Mouse (Mus musculus) liver, embryonic 14.5 days (tissue): ENCODE data around the gene Fau. TPM values are rescaled to one million over a fixed set of nuclear protein-coding genes. Genes with fewer than 3 reads are reported as not detected.

ENCODE experiments used
- ATAC-seq: fragments of 200-750 bp; cut with Nextera tagmentation; 2 replicates; pipeline ENCODE4 v1.8.0; 2017; ENCODE audit warnings: moderate number of reproducible peaks, mild to moderate bottlenecking, moderate library complexity; ENCODE audit not compliant: insufficient read depth
- DNase-seq, 3 experiments: peaks; one replicate each; pipeline ENCODE4 v3.0.0-alpha.2; 2012 to 2013; ENCODE audit warnings: low read depth in 3 of 3, low spot score in 3 of 3
- H3K27ac ChIP-seq: fragments of 300-500 bp; sonication (generic); 2 replicates; pipeline ENCODE4 v1.5.1; 2014; ENCODE audit warnings: moderate library complexity, mild to moderate bottlenecking, control low read depth, inconsistent platforms
- H3K27me3 ChIP-seq: fragments of 300-500 bp; sonication (generic); 2 replicates; pipeline ENCODE4 v1.6.1; 2014; ENCODE audit warnings: mild to moderate bottlenecking, low read length, moderate library complexity; ENCODE audit not compliant: control insufficient read depth, insufficient read depth
- H3K36me3 ChIP-seq: fragments of 300-500 bp; sonication (generic); replicated peaks from 2 replicates; pipeline ENCODE4 v1.6.1; 2014; ENCODE audit warnings: low read depth; ENCODE audit not compliant: control insufficient read depth, insufficient read depth
- H3K4me1 ChIP-seq, 2 experiments: fragments of 200-500 bp in 1 of 2; fragments of 300-500 bp in 1 of 2; sonication (generic) in 1 of 2; replicated peaks; 2 replicates each; pipeline ENCODE4 v1.6.1; 2012 to 2014; ENCODE audit warnings: antibody characterized with exemption in 1 of 2, inconsistent platforms in 1 of 2, low read length in 1 of 2; ENCODE audit not compliant: control insufficient read depth in 2 of 2, insufficient read depth in 2 of 2
- H3K4me2 ChIP-seq: fragments of 300-500 bp; sonication (generic); 2 replicates; pipeline ENCODE4 v1.6.1; 2014; ENCODE audit warnings: low read depth, mild to moderate bottlenecking, control low read depth, moderate library complexity
- H3K4me3 ChIP-seq, 2 experiments: fragments of 200-500 bp in 1 of 2; fragments of 300-500 bp in 1 of 2; sonication (generic) in 1 of 2; 2 replicates each; pipeline ENCODE4 v1.5.1; 2012 to 2014; ENCODE audit warnings: low read depth in 2 of 2, low read length in 2 of 2, mild to moderate bottlenecking in 2 of 2, control low read depth in 1 of 2, inconsistent platforms in 1 of 2, moderate library complexity in 1 of 2; ENCODE audit not compliant: insufficient read depth in 1 of 2
- H3K9ac ChIP-seq: fragments of 300-500 bp; sonication (generic); replicated peaks from 2 replicates; pipeline ENCODE4 v1.6.1; 2014; ENCODE audit warnings: mild to moderate bottlenecking, control low read depth, moderate library complexity
- H3K9me3 ChIP-seq: fragments of 300-500 bp; sonication (generic); 2 replicates; pipeline ENCODE4 v1.6.1; 2016; ENCODE audit warnings: low read length, mixed read lengths; ENCODE audit not compliant: control insufficient read depth
- CTCF ChIP-seq: IDR thresholded peaks from 2 replicates; pipeline ENCODE4 v1.5.1; 2016; ENCODE audit warnings: antibody characterized with exemption, low read depth, control low read depth
- EP300 ChIP-seq: IDR thresholded peaks from 2 replicates; pipeline ENCODE4 v1.6.1; 2016; ENCODE audit warnings: antibody characterized with exemption, low read depth
- WGBS: fragments of 180-500 bp; shearing (Covaris S2); extraction: QIAGEN DNeasy Blood & Tissue Kit; methylation state at CpG from one replicate; pipeline ENCODE4 v1.1.7; 2014; ENCODE audit not compliant: insufficient replicate concordance; 5-methylcytosine and 5-hydroxymethylcytosine counted together
- polyA plus RNA-seq, 2 experiments: library from polyadenylated mRNA; depleted of rRNA in 1 of 2; stranded (reverse) in 1 of 2; unstranded in 1 of 2; fragments of >200 nt; fragmentation: Nextera tagmentation in 1 of 2; extraction: Ambion mirVana in 1 of 2; gene quantifications; 2 replicates each; pipeline versions ENCODE4 v1.2.1 to v1.2.3; 2012 to 2014

Gene Fau
- polyA plus RNA-seq (2012; rRNA removed) (853 and 969 TPM in 2 replicates), polyA plus RNA-seq (2014; fragmentation: Nextera tagmentation; extraction: Ambion mirVana) (593 and 639 TPM in 2 replicates)

DNA sequence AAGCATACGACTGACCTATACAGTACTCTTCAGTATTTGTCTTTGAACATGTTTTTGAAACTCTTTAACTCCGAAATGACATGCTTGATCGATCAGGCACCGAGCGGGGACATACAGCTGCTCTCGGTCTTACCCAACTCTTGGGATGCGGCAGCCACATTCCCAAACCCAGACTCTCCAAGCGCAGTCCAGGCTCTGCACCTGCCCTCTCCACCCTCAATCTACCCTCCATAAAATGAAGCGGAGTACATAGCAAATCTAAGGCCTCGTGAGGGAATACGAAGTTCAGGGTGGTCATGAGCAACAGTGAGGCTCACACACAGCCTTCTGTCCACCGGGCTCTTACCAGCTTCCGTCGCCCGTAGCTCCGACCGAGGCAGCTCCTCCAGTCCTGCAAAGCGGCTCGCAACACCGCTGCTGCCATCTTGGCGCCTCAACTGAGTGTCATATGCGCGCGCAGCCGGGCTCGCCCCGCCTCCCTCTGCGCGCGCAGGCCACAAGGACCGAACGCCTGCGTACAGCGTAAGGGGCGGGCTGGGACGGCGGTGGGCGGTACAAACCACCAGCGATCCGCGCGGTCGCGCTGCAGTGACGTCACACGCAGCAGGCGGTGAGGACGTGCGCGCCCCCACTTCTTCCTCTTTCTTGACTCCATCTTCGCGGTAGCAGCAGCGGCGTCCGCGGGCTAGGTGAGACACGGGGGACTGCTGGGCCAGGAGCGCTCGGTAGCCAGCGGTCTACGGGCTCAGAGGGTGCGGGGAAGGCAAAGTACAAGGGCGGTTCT is at the start of gene Fau, which contains the start of gene Mrpl49:
TSS of gene Fau (plus strand) at position 532 of the 784 bp plus-strand sequence.
TSS of gene Mrpl49 (minus strand) at position 473 of the 784 bp plus-strand sequence.
- peak within 1 kb of the TSS; percentile 96 for H3K9ac ChIP-seq
- H3K27me3 ChIP-seq: no peaks in the 10 kb centered on the region
- H3K4me2 ChIP-seq: peak within 1 kb of the TSS; percentile 91
- peak; percentile 78 for ATAC-seq
- WGBS: under 1% methylated on average over 63 of the region's 63 CpGs
- no peak for TF ChIP-seq CTCF
- no peak for TF ChIP-seq EP300
- peaks cover 20 to 21% of the 10 kb centered on the region in 2 experiments for H3K4me1 ChIP-seq
- DNase-seq: peak; percentile 91 to 95 (median 93)
- peaks cover 54% of the 10 kb centered on the region for H3K36me3 ChIP-seq
- no peaks in the 10 kb centered on the region for H3K9me3 ChIP-seq
- H3K27ac ChIP-seq: peak within 1 kb of the TSS; percentile 76
- peak within 1 kb of the TSS; percentile 82 to 97 for H3K4me3 ChIP-seq

DNA sequence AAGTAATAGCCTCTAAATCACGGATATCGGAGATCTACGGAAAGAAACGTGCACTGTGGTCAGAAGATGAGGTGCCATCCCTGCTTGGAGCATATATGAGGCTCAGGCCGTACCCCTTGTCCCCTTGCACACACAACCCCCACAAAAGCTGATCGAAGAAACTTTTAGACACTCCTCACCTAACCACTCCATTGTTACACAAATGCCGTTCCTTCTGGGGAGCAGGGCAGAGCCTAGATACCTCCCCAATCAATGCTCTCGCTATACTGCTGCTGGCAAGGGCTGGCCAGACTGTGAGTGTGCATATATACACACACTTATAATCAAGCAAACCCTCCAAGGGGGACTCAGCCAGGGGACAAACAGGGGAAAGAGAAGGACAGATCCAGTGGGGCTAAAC is 48.5 kb upstream of the Fau start:
- no peak for TF ChIP-seq CTCF
- no peak for TF ChIP-seq EP300
- Histone ChIP-seq H3K4me1 (peaks cover 6 to 9% of the 10 kb centered on the region in 2 experiments), H3K9ac (no peak overlapping the region), H3K4me2 (no peak overlapping the region), H3K4me3 (no peak overlapping the region), H3K27ac (no peak overlapping the region), H3K36me3 (peaks cover 51% of the 10 kb centered on the region), H3K9me3 (no peaks in the 10 kb centered on the region), H3K27me3 (no peaks in the 10 kb centered on the region)
- DNase-seq (no peak), ATAC-seq (no peak)
- WGBS: 85% methylated on average over 8 of the region's 8 CpGs

GRCm38 (mm10) chr19:6013691-6014090 is 44.0 kb upstream of the Fau start:
- Histone ChIP-seq H3K9ac (peak overlapping the region; percentile 89), H3K36me3 (peaks cover 27% of the 10 kb centered on the region), H3K4me1 (peaks cover 23 to 37% of the 10 kb centered on the region in 2 experiments), H3K9me3 (no peaks in the 10 kb centered on the region), H3K27me3 (no peaks in the 10 kb centered on the region), H3K4me2 (peak overlapping the region; percentile 90), H3K4me3 (peak overlapping the region; percentile 74 to 89; a peak in 3 of 4 replicates), H3K27ac (no peak overlapping the region)
- 76% methylated on average over 10 of the region's 10 CpGs for WGBS
- DNase-seq (no peak), ATAC-seq (no peak)
- TF ChIP-seq CTCF: no peak
- TF ChIP-seq EP300: no peak

DNA sequence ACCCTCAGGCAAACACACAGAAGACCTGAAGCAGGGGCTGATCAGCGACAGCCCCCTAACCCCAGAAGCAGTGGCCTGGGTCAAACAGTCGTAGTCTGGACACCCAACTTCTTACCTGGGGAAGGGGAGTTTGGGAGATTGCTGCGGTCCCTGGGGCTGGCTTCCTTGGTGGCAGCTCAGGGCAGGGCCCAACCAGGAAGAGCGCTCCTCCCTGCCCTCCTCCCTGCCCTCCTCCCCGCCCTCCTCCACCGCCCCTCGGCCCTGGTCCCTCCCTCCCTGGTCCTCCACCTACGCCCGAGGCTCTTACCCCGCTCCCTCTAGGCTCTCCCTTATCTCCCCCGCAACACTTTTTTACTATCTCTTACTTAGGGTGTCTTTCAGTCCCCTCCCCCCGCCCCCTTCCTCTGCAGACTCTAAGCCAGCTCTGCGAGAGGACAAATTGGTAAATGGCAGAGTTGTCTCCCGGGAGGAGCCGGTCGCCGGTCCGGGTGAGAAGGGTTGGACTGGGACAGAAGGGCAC is 42.6 kb upstream of the Fau start:
- WGBS: 0% methylated on average over 18 of the region's 18 CpGs
- H3K4me3 ChIP-seq: peak overlapping the region; percentile 74 to 89
- DNase-seq: peak; percentile 85 to 86 (median 86)
- ATAC-seq: peak; percentile 94
- TF ChIP-seq EP300 (peak; percentile 69), CTCF (no peak)
- H3K27me3 ChIP-seq: no peaks in the 10 kb centered on the region
- peaks cover 23 to 41% of the 10 kb centered on the region in 2 experiments for H3K4me1 ChIP-seq
- no peaks in the 10 kb centered on the region for H3K9me3 ChIP-seq
- H3K9ac ChIP-seq: peak overlapping the region; percentile 89
- peak overlapping the region; percentile 85 for H3K27ac ChIP-seq
- peak overlapping the region; percentile 90 for H3K4me2 ChIP-seq
- H3K36me3 ChIP-seq: peaks cover 18% of the 10 kb centered on the region
